Mouse (Mus musculus) C2C12 (cell line): ENCODE results near the gene Fhit. TPM values are rescaled to one million over a fixed set of nuclear protein-coding genes. Genes with fewer than 3 reads are reported as not detected.

Source experiments
- H3K27me3 ChIP-seq: one replicate; pipeline ENCODE4 v1.6.1; 2011; ENCODE audit not compliant: control insufficient read depth, insufficient read depth, insufficient read length
- H3K36me3 ChIP-seq: one replicate; pipeline ENCODE4 v1.6.1; 2011; ENCODE audit not compliant: control insufficient read depth, insufficient read depth
- H3K4me3 ChIP-seq: one replicate; pipeline ENCODE4 v1.5.1; 2011; ENCODE audit warnings: mild to moderate bottlenecking, control low read depth; ENCODE audit not compliant: poor library complexity, insufficient read depth, severe bottlenecking
- H3K79me2 ChIP-seq: one replicate; pipeline ENCODE4 v1.6.1; 2011; ENCODE audit not compliant: control insufficient read depth, insufficient read depth
- H3K79me3 ChIP-seq: one replicate; pipeline ENCODE4 v1.6.1; 2011; ENCODE audit warnings: low read depth, control low read depth
- H3ac ChIP-seq: one replicate; pipeline ENCODE3; 2011; ENCODE audit warnings: low read depth; ENCODE audit not compliant: control insufficient read depth, insufficient read length
- CEBPB ChIP-seq: IDR thresholded peaks from one replicate; pipeline ENCODE4 v1.6.1; 2011; ENCODE audit warnings: low read depth, mild to moderate bottlenecking, control low read depth, moderate library complexity
- CTCF ChIP-seq: IDR thresholded peaks from one replicate; pipeline ENCODE4 v1.5.1; 2011; ENCODE audit not compliant: control insufficient read depth, insufficient read depth, insufficient read length
- FOSL1 ChIP-seq: IDR thresholded peaks from one replicate; pipeline ENCODE4 v1.8.0; 2011; ENCODE audit warnings: mild to moderate bottlenecking, low read length; ENCODE audit not compliant: poor library complexity, insufficient read depth, severe bottlenecking
- MAX ChIP-seq: IDR thresholded peaks from one replicate; pipeline ENCODE4 v1.6.1; 2011; ENCODE audit warnings: mild to moderate bottlenecking, control low read depth
- MYOD1 ChIP-seq: IDR thresholded peaks from one replicate; pipeline ENCODE4 v1.6.1; 2011; ENCODE audit warnings: low read depth; ENCODE audit not compliant: control insufficient read depth, insufficient read length
- MYOG ChIP-seq: IDR thresholded peaks from one replicate; pipeline ENCODE4 v1.6.1; 2011; ENCODE audit not compliant: control insufficient read depth, insufficient read length; ENCODE audit errors: extremely low read depth
- USF1 ChIP-seq: IDR thresholded peaks from one replicate; pipeline ENCODE4 v1.6.1; 2011; ENCODE audit warnings: low read depth, mild to moderate bottlenecking, control low read depth, moderate library complexity
- polyA plus RNA-seq: library from polyadenylated mRNA; unstranded; fragments of >200 nt; fragmentation: generic; extraction: Trizol; gene quantifications from one replicate; pipeline ENCODE4 v1.2.1, GENCODE M21; 2012; ENCODE audit warnings: missing spikeins

Fhit gene
- polyA plus RNA-seq, 1 experiment = not detected

GRCm38 (mm10) chr14:10013817-10014266 lies 1148.0 kb downstream of the Fhit start:
- no peak overlapping the region for H3K4me3 ChIP-seq
- H3K27me3 ChIP-seq = no peaks in the 10 kb centered on the region
- no peaks in the 10 kb centered on the region for H3K36me3 ChIP-seq
- no peaks in the 10 kb centered on the region for H3K79me3 ChIP-seq
- no peaks in the 10 kb centered on the region for H3K79me2 ChIP-seq
- TF ChIP-seq USF1 = no peak
- TF ChIP-seq CTCF = no peak
- no peak for TF ChIP-seq CEBPB
- TF ChIP-seq MYOG = no peak
- TF ChIP-seq MYOD1 = no peak
- TF ChIP-seq FOSL1 = no peak
- TF ChIP-seq MAX = no peak
- no peak overlapping the region for H3ac ChIP-seq

GRCm38 (mm10) chr14:10013003-10013816 lies 1148.6 kb downstream of the Fhit start:
- no peaks in the 10 kb centered on the region for H3K27me3 ChIP-seq
- no peak overlapping the region for H3K4me3 ChIP-seq
- H3ac ChIP-seq = no peak overlapping the region
- TF ChIP-seq MAX (no peak), USF1 (no peak), MYOG (no peak), CEBPB (no peak), CTCF (no peak), FOSL1 (no peak), MYOD1 (no peak)
- no peaks in the 10 kb centered on the region for H3K79me3 ChIP-seq
- H3K36me3 ChIP-seq = no peaks in the 10 kb centered on the region
- H3K79me2 ChIP-seq = no peaks in the 10 kb centered on the region

GRCm38 (mm10) chr14:10006278-10006677 lies 1155.6 kb downstream of the Fhit start:
- no peak for TF ChIP-seq FOSL1
- no peak for TF ChIP-seq CTCF
- TF ChIP-seq MYOD1 = no peak
- no peak for TF ChIP-seq CEBPB
- TF ChIP-seq MYOG = no peak
- TF ChIP-seq USF1 = no peak
- no peak for TF ChIP-seq MAX
- no peak overlapping the region for H3ac ChIP-seq
- H3K79me2 ChIP-seq = no peaks in the 10 kb centered on the region
- no peaks in the 10 kb centered on the region for H3K79me3 ChIP-seq
- no peaks in the 10 kb centered on the region for H3K36me3 ChIP-seq
- no peaks in the 10 kb centered on the region for H3K27me3 ChIP-seq
- no peak overlapping the region for H3K4me3 ChIP-seq

- no peaks in the 10 kb centered on the region for H3K36me3 ChIP-seq
- H3K79me3 ChIP-seq = no peaks in the 10 kb centered on the region
- H3ac ChIP-seq = no peak overlapping the region
- TF ChIP-seq CTCF (no peak), MYOD1 (no peak)
- no peak overlapping the region for H3K4me3 ChIP-seq
- H3K27me3 ChIP-seq = no peaks in the 10 kb centered on the region
- H3K79me2 ChIP-seq = no peaks in the 10 kb centered on the region
These were observed 1158.0 kb downstream of the Fhit start for GRCm38 (mm10) chr14:10003847-10004246.

GRCm38 (mm10) chr14:9990677-9991076 lies 1171.2 kb downstream of the Fhit start:
- Histone ChIP-seq H3K36me3 (no peaks in the 10 kb centered on the region), H3K79me2 (no peaks in the 10 kb centered on the region), H3ac (no peak overlapping the region), H3K4me3 (no peak overlapping the region), H3K27me3 (no peaks in the 10 kb centered on the region), H3K79me3 (no peaks in the 10 kb centered on the region)
- no peak for TF ChIP-seq MYOG
- TF ChIP-seq CEBPB = no peak
- TF ChIP-seq USF1 = no peak
- TF ChIP-seq MAX = no peak
- no peak for TF ChIP-seq FOSL1

- TF ChIP-seq MYOG (no peak), FOSL1 (no peak), CEBPB (no peak), MAX (no peak), CTCF (no peak), MYOD1 (no peak), USF1 (no peak)
These were observed 1184.8 kb downstream of the Fhit start for GRCm38 (mm10) chr14:9976934-9977510.

More at GRCm38 (mm10) chr14:9976934-9977510, 1184.8 kb downstream of the Fhit start:
- Histone ChIP-seq H3K27me3 (no peaks in the 10 kb centered on the region), H3K79me3 (no peaks in the 10 kb centered on the region), H3ac (no peak overlapping the region), H3K79me2 (no peaks in the 10 kb centered on the region), H3K36me3 (no peaks in the 10 kb centered on the region), H3K4me3 (no peak overlapping the region)
